Mouse (Mus musculus): ENCODE data around the gene Olfr169. TPM values are rescaled to one million over a fixed set of nuclear protein-coding genes. Genes with fewer than 3 reads are reported as not detected.
"Not testable (repeated sequence)": the region's sequence is repeated elsewhere in the genome, so short reads cannot be mapped to it uniquely, and the experiment has no call there.

Olfr169 gene
- polyA plus RNA-seq (2014; fragmentation: Nextera tagmentation; extraction: Ambion mirVana): not detected in 2 replicates

GRCm38 (mm10) chr16:19571709-19572108 is at the start of gene Olfr169:
TSS of gene Olfr169 (minus strand) at chr16:19571809.
- H3K27me3 ChIP-seq (replicated peaks; ENCODE audit: control insufficient read depth, insufficient read depth, low read length); H3K9ac ChIP-seq (ENCODE audit: low read length); H3K9me3 ChIP-seq (replicated peaks; ENCODE audit: control insufficient read depth, low read length); H3K4me3 ChIP-seq (ENCODE audit: low read depth, low read length); H3K4me1 ChIP-seq (ENCODE audit: control insufficient read depth, insufficient read depth, low read length); H3K36me3 ChIP-seq (ENCODE audit: control insufficient read depth, insufficient read depth, low read length); H3K4me2 ChIP-seq (ENCODE audit: low read length); ATAC-seq; DNase-seq (ENCODE audit: low spot score); H3K27ac ChIP-seq (ENCODE audit: low read depth, low read length): not testable (repeated sequence)
- WGBS: 100% methylated on average over 2 of the region's 2 CpGs

GRCm38 (mm10) chr16:19611782-19612181 is 40.2 kb upstream of the Olfr169 start, which contains the start of gene Olfr170:
TSS of gene Olfr170 (minus strand) at chr16:19611882.
- ATAC-seq; H3K27ac ChIP-seq (ENCODE audit: low read depth, low read length); H3K36me3 ChIP-seq (ENCODE audit: control insufficient read depth, insufficient read depth, low read length); H3K4me1 ChIP-seq (ENCODE audit: control insufficient read depth, insufficient read depth, low read length); H3K9ac ChIP-seq (ENCODE audit: low read length); H3K4me2 ChIP-seq (ENCODE audit: low read length); H3K27me3 ChIP-seq (replicated peaks; ENCODE audit: control insufficient read depth, insufficient read depth, low read length); H3K4me3 ChIP-seq (ENCODE audit: low read depth, low read length); DNase-seq (ENCODE audit: low spot score); H3K9me3 ChIP-seq (replicated peaks; ENCODE audit: control insufficient read depth, low read length): not testable (repeated sequence)
- WGBS: 97% methylated on average over 2 of the region's 2 CpGs

GRCm38 (mm10) chr16:19603166-19603565 is 31.6 kb upstream of the Olfr169 start:
- 57% methylated on average over 2 of the region's 2 CpGs for WGBS
- ATAC-seq (no peak), DNase-seq (ENCODE audit: low spot score) (no peak)
- Histone ChIP-seq H3K9ac (ENCODE audit: low read length) (no peak overlapping the region), H3K9me3 (replicated peaks; ENCODE audit: control insufficient read depth, low read length) (no peaks in the 10 kb centered on the region), H3K27ac (ENCODE audit: low read depth, low read length) (no peak overlapping the region), H3K36me3 (ENCODE audit: control insufficient read depth, insufficient read depth, low read length) (no peaks in the 10 kb centered on the region), H3K4me3 (ENCODE audit: low read depth, low read length) (no peak overlapping the region), H3K4me2 (ENCODE audit: low read length) (no peak overlapping the region), H3K27me3 (replicated peaks; ENCODE audit: control insufficient read depth, insufficient read depth, low read length) (no peaks in the 10 kb centered on the region), H3K4me1 (ENCODE audit: control insufficient read depth, insufficient read depth, low read length) (no peaks in the 10 kb centered on the region)

- not testable (repeated sequence) for H3K4me2 ChIP-seq (ENCODE audit: low read length); H3K36me3 ChIP-seq (ENCODE audit: control insufficient read depth, insufficient read depth, low read length); ATAC-seq; H3K9ac ChIP-seq (ENCODE audit: low read length); H3K27me3 ChIP-seq (replicated peaks; ENCODE audit: control insufficient read depth, insufficient read depth, low read length); H3K9me3 ChIP-seq (replicated peaks; ENCODE audit: control insufficient read depth, low read length); H3K27ac ChIP-seq (ENCODE audit: low read depth, low read length); DNase-seq (ENCODE audit: low spot score); H3K4me1 ChIP-seq (ENCODE audit: control insufficient read depth, insufficient read depth, low read length); H3K4me3 ChIP-seq (ENCODE audit: low read depth, low read length)
- WGBS: 88% methylated on average over 7 of the region's 7 CpGs
Measured at GRCm38 (mm10) chr16:19553429-19553828, 18.2 kb downstream of the Olfr169 start.

GRCm38 (mm10) chr16:19552246-19552645 is 19.4 kb downstream of the Olfr169 start:
- H3K4me3 ChIP-seq (ENCODE audit: low read depth, low read length); ATAC-seq; H3K27me3 ChIP-seq (replicated peaks; ENCODE audit: control insufficient read depth, insufficient read depth, low read length); H3K4me2 ChIP-seq (ENCODE audit: low read length); H3K36me3 ChIP-seq (ENCODE audit: control insufficient read depth, insufficient read depth, low read length); H3K9me3 ChIP-seq (replicated peaks; ENCODE audit: control insufficient read depth, low read length); H3K27ac ChIP-seq (ENCODE audit: low read depth, low read length); DNase-seq (ENCODE audit: low spot score); H3K4me1 ChIP-seq (ENCODE audit: control insufficient read depth, insufficient read depth, low read length); H3K9ac ChIP-seq (ENCODE audit: low read length): not testable (repeated sequence)
- WGBS: 96% methylated on average over 3 of the region's 3 CpGs

- Histone ChIP-seq H3K9ac (ENCODE audit: low read length) (no peak within 1 kb of the TSS), H3K4me2 (ENCODE audit: low read length) (no peak within 1 kb of the TSS), H3K9me3 (replicated peaks; ENCODE audit: control insufficient read depth, low read length) (no peaks in the 10 kb centered on the region; the same call in 1 of the 2 replicates), H3K4me3 (ENCODE audit: low read depth, low read length) (no peak within 1 kb of the TSS), H3K36me3 (ENCODE audit: control insufficient read depth, insufficient read depth, low read length) (no peaks in the 10 kb centered on the region), H3K27ac (ENCODE audit: low read depth, low read length) (no peak within 1 kb of the TSS), H3K4me1 (ENCODE audit: control insufficient read depth, insufficient read depth, low read length) (no peaks in the 10 kb centered on the region), H3K27me3 (replicated peaks; ENCODE audit: control insufficient read depth, insufficient read depth, low read length) (no peaks in the 10 kb centered on the region)
- no peak for DNase-seq (ENCODE audit: low spot score)
- no peak for ATAC-seq
Measured at GRCm38 (mm10) chr16:19535455-19535854, 36.2 kb downstream of the Olfr169 start, which contains the start of gene Olfr168. TSS of gene Olfr168 (minus strand) at chr16:19535555.

GRCm38 (mm10) chr16:19522166-19522565 is 49.4 kb downstream of the Olfr169 start, which contains the start of gene Olfr167:
TSS of gene Olfr167 (minus strand) at chr16:19522266.
- Histone ChIP-seq H3K4me2 (ENCODE audit: low read length) (no peak within 1 kb of the TSS), H3K4me3 (ENCODE audit: low read depth, low read length) (no peak within 1 kb of the TSS), H3K9me3 (replicated peaks; ENCODE audit: control insufficient read depth, low read length) (no peaks in the 10 kb centered on the region), H3K9ac (ENCODE audit: low read length) (no peak within 1 kb of the TSS), H3K27me3 (replicated peaks; ENCODE audit: control insufficient read depth, insufficient read depth, low read length) (no peaks in the 10 kb centered on the region), H3K4me1 (ENCODE audit: control insufficient read depth, insufficient read depth, low read length) (no peaks in the 10 kb centered on the region), H3K27ac (ENCODE audit: low read depth, low read length) (no peak within 1 kb of the TSS), H3K36me3 (ENCODE audit: control insufficient read depth, insufficient read depth, low read length) (no peaks in the 10 kb centered on the region)
- no peak for ATAC-seq
- DNase-seq (ENCODE audit: low spot score): no peak
- WGBS: 88% methylated on average over 2 of the region's 2 CpGs

Other genes with a start within 250 kb of the Olfr169 start
- gene Olfr165, start 148.7 kb downstream of the Olfr169 start, polyA plus RNA-seq (2014; fragmentation: Nextera tagmentation; extraction: Ambion mirVana): not detected in 2 replicates
- gene Olfr166, start 88.1 kb downstream of the Olfr169 start, polyA plus RNA-seq (2014; fragmentation: Nextera tagmentation; extraction: Ambion mirVana): not detected in 2 replicates
- not detected in 2 replicates for gene Olfr167, start 49.5 kb downstream of the Olfr169 start, polyA plus RNA-seq (2014; fragmentation: Nextera tagmentation; extraction: Ambion mirVana)
- not detected in 2 replicates for gene Olfr168, start 36.3 kb downstream of the Olfr169 start, polyA plus RNA-seq (2014; fragmentation: Nextera tagmentation; extraction: Ambion mirVana)
- gene Olfr170, start 40.1 kb upstream of the Olfr169 start, polyA plus RNA-seq (2014; fragmentation: Nextera tagmentation; extraction: Ambion mirVana): not detected in 2 replicates
- gene Olfr171, start 58.1 kb upstream of the Olfr169 start, polyA plus RNA-seq (2014; fragmentation: Nextera tagmentation; extraction: Ambion mirVana): not detected in 2 replicates
- not detected in 2 replicates for gene Lamp3, start 134.6 kb upstream of the Olfr169 start, polyA plus RNA-seq (2014; fragmentation: Nextera tagmentation; extraction: Ambion mirVana)
- 61.0 and 67.3 TPM in 2 replicates for gene B3gnt5, start 188.4 kb upstream of the Olfr169 start, polyA plus RNA-seq (2014; fragmentation: Nextera tagmentation; extraction: Ambion mirVana)

Measured in forebrain, embryonic 14.5 days (tissue).